Mouse (Mus musculus) thymus, adult 2 months (tissue): Measurements from ENCODE around the gene Jund. TPM values are rescaled to one million over a fixed set of nuclear protein-coding genes. Genes with fewer than 3 reads are reported as not detected.

Source experiments
- DNase-seq: peaks from one replicate; pipeline ENCODE4 v3.0.0; 2021
- H3K27ac ChIP-seq: fragments of 200-500 bp; 2 replicates; pipeline ENCODE4 v1.5.1; 2012; ENCODE audit warnings: low read length, control low read depth; ENCODE audit not compliant: control insufficient read depth, insufficient read depth
- H3K27me3 ChIP-seq: fragments of 200-500 bp; 2 replicates; pipeline ENCODE4 v1.6.1; 2012; ENCODE audit warnings: mild to moderate bottlenecking, low read length, moderate library complexity, mixed read lengths; ENCODE audit not compliant: control insufficient read depth, insufficient read depth
- H3K36me3 ChIP-seq: fragments of 200-500 bp; 2 replicates; pipeline ENCODE4 v1.6.1; 2012; ENCODE audit warnings: mild to moderate bottlenecking, low read length, moderate library complexity; ENCODE audit not compliant: control insufficient read depth, insufficient read depth
- H3K4me1 ChIP-seq: fragments of 200-500 bp; replicated peaks from 2 replicates; pipeline ENCODE4 v1.6.1; 2012; ENCODE audit warnings: low read length; ENCODE audit not compliant: control insufficient read depth, insufficient read depth
- H3K4me3 ChIP-seq: fragments of 200-500 bp; 2 replicates; pipeline ENCODE4 v1.5.1; 2012; ENCODE audit warnings: mild to moderate bottlenecking, low read length, control low read depth, moderate library complexity; ENCODE audit not compliant: control insufficient read depth, insufficient read depth
- CTCF ChIP-seq: fragments of 200-500 bp; IDR thresholded peaks from 2 replicates; pipeline ENCODE4 v1.5.1; 2012; ENCODE audit warnings: mild to moderate bottlenecking, control low read depth, low read length, moderate library complexity, borderline replicate concordance; ENCODE audit not compliant: control insufficient read depth, poor library complexity, insufficient read depth; ENCODE audit errors: extremely low read depth
- POLR2A ChIP-seq: fragments of 200-500 bp; IDR thresholded peaks from 2 replicates; pipeline ENCODE4 v1.6.1; 2012; ENCODE audit warnings: mild to moderate bottlenecking, low read length, control low read depth, moderate library complexity; ENCODE audit not compliant: control insufficient read depth, poor library complexity, insufficient read depth; ENCODE audit errors: extremely low read depth
- WGBS: fragments of 180-500 bp; shearing (Covaris S2); methylation state at CpG from one replicate; pipeline ENCODE4 v1.1.7; 2018; 5-methylcytosine and 5-hydroxymethylcytosine counted together
- polyA plus RNA-seq: library from polyadenylated mRNA; depleted of rRNA; stranded (reverse); fragments of >200 nt; gene quantifications from 2 replicates; pipeline ENCODE4 v1.2.3, GENCODE M21; 2012

Gene Jund
- polyA plus RNA-seq, 1 experiment: 540 TPM

DNA sequence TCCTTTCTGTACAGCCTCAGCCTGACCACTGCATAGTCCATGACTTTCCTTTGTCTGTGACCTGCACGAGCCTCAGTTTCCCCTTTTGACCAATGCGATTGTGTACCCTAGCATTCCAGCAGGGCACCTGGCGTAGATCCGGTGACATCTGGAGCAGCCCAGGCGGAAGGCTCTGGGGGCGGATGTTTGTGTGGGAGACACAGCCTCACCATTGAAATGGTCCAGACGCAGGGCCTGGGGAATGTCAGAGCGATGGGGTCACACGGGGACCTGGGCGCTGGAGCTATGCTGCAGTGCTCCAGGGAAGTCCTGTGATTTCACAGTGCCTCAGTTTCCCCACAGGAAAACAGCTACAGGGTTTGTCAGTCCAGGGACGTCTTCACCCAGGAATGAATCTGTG is 43.4 kb downstream of the Jund start:
- TF ChIP-seq POLR2A (no peak), CTCF (no peak)
- Histone ChIP-seq H3K27me3 (peaks cover 17% of the 10 kb centered on the region), H3K4me1 (peaks cover 21% of the 10 kb centered on the region), H3K4me3 (no peak overlapping the region), H3K36me3 (no peaks in the 10 kb centered on the region), H3K27ac (no peak overlapping the region)
- 89% methylated on average over 11 of the region's 11 CpGs for WGBS
- DNase-seq: no peak

DNA sequence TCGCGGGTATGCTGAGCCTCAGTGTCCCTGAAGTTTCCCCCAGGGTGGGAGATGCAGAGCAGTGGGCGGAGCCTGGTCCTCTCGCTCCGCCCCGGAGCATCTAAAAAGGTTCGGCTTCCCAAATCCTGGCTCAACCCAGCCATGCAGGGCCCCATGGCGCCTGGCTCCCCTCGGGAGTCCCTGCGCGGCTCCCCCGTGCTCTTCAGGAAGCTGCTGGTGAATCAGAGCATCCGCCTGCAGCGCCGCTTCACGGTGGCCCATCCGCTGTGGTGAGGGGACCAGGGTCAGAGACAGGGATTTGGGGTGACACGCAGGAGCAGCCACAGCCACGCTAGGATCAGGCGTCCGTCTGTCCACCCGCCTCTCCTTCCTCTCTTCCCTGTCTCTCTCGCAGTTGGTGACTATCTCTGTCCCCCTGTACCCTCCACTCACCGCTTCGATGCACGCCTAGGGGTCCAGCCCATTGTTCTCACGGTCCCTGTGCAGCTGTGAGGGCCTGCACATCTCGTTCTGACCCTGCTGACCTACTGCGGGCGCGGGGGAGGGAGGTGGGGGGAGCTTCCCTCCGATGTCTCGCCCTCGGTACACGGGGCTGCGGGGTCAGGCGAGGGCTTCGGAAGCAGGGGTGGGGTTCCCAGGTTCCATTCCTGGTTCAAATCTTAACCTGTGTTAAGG is 44.4 kb downstream of the Jund start:
- H3K36me3 ChIP-seq: no peaks in the 10 kb centered on the region
- H3K4me1 ChIP-seq: peaks cover 18% of the 10 kb centered on the region
- TF ChIP-seq CTCF: no peak
- TF ChIP-seq POLR2A: no peak
- peaks cover 17% of the 10 kb centered on the region for H3K27me3 ChIP-seq
- 8% methylated on average over 38 of the region's 38 CpGs for WGBS
- no peak for DNase-seq
- H3K27ac ChIP-seq: no peak overlapping the region
- H3K4me3 ChIP-seq: no peak overlapping the region

DNA sequence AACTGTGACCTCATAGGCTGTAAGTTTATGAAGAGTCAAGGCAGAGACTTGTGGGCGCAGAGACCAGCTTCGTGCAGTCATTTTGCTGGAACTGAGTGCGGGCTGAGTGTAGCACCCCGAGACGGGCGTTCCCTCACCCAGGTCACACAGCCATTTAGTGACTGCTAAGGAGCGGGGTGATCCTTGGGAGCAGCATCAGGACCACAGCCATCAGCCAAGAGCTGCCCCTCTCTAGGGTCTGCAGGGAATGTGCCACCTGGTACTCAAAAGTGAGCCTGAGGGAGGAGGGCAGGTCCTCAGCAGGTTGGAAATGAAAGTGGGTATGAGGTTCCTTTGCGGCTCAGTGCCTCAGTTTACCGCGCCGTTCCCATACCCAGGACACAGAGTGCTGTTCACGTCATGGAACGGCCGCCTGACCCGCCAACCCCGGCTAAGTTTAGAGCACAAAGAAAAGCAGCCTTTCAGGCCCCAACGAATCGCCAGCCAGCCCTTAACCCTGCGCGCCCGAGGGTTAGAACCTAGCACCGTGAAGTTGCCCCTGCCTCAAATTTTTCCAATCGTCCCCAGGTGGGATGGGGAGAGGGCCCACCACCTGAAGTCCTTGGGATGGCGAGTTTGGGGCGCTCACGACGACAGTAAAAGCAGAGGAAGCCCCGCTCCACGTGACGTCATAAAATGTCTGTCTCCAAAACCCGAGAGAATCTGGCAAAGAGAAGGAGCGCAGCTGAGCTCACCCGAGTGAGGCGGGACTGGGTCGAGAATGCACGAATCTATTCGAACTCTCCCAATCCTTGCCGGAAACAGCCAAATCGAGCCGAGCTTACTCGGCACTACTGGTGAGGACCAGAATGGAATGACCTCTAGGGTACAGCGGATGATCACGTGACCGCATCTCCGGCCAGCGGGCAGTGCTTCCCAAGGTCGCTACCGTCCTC is 45.2 kb downstream of the Jund start:
- DNase-seq: no peak

DNA sequence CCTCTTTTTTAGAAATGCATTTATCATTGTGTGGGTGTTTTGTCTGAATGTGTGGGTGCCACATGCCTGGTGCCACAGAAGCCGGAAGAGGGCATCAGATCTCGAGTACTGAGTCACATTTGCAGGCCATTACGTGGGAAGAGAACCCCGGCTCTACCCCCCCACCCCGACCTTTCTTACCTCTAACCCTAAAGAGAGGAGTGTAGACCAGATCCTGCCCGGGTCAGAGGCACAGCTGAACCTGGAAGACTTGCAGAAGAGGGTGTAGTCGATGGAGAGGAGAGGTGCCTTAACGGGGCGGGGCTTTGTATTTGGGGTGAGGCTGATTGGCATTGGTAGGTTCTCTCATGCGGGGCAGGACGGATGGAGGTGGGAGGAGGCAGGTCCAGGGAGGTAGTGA is 46.1 kb downstream of the Jund start:
- Histone ChIP-seq H3K4me3 (no peak overlapping the region), H3K36me3 (no peaks in the 10 kb centered on the region), H3K4me1 (peaks cover 14% of the 10 kb centered on the region), H3K27me3 (peaks cover 17% of the 10 kb centered on the region), H3K27ac (no peak overlapping the region)
- TF ChIP-seq POLR2A: no peak
- no peak for TF ChIP-seq CTCF
- DNase-seq: no peak
- 52% methylated on average over 11 of the region's 11 CpGs for WGBS

More for the DNA sequence above, 45.2 kb downstream of the Jund start:
- H3K27ac ChIP-seq: no peak overlapping the region
- peaks cover 17% of the 10 kb centered on the region for H3K27me3 ChIP-seq
- peaks cover 14% of the 10 kb centered on the region for H3K4me1 ChIP-seq
- 5% methylated on average over 48 of the region's 48 CpGs for WGBS
- TF ChIP-seq CTCF: no peak
- no peak for TF ChIP-seq POLR2A
- H3K4me3 ChIP-seq: peak overlapping the region; percentile 29
- H3K36me3 ChIP-seq: no peaks in the 10 kb centered on the region

DNA sequence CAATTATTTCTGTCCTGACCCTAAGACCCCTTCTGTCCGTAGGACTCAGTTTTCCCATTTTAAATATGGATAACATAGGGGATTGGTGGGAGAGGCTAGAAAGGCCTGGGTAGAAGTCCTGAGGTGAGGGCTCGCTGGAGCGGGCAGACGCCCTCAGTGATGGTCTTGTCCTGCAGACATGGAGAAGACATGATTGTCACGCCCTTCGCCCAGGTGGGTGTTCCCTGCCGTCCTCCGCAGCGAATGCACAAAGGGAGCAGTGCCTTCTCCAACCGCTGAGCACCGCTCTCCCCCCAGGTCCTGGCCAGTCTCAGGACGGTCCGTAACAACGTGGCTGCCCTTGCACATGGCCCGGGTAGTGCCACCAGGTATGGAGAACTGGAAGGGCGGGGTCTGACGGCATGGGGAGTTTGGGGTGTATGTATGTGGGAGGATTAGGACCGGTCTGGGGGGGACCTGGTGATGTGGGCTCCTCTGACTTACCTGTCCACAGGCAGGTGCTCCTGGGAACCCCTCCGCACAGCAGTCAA is 47.0 kb downstream of the Jund start:
- Histone ChIP-seq H3K4me1 (peaks cover 14% of the 10 kb centered on the region), H3K27me3 (peaks cover 17% of the 10 kb centered on the region), H3K27ac (no peak overlapping the region), H3K36me3 (no peaks in the 10 kb centered on the region), H3K4me3 (no peak overlapping the region)
- 80% methylated on average over 19 of the region's 19 CpGs for WGBS
- TF ChIP-seq POLR2A (no peak), CTCF (no peak)
- no peak for DNase-seq

DNA sequence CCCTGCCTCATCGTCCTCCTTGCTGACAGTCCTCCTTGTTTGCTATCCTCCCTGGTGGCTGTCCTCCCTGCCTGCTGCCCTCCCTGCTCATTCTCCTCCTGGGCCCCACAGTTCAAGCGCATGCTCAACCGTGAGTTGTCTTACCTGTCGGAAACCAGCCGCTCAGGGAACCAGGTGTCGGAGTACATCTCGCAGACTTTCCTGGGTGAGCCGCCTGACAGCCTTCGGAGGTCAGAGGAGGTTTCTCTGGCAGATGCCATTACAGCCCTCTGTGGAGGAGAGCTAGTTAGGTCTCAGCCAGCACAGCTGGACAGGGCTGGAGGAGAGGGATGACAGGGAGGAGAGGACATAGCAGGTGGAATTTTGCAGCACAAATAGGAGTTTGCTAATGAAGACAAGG is 47.9 kb downstream of the Jund start:
- H3K27me3 ChIP-seq: peaks cover 17% of the 10 kb centered on the region
- no peak overlapping the region for H3K27ac ChIP-seq
- H3K4me3 ChIP-seq: no peak overlapping the region
- DNase-seq: no peak
- peaks cover 14% of the 10 kb centered on the region for H3K4me1 ChIP-seq
- no peak for TF ChIP-seq CTCF
- TF ChIP-seq POLR2A: no peak
- WGBS: 92% methylated on average over 9 of the region's 9 CpGs
- H3K36me3 ChIP-seq: no peaks in the 10 kb centered on the region
